Mouse (Mus musculus) macrophage (primary cell): ENCODE data around the gene Adgrg6. TPM values are rescaled to one million over a fixed set of nuclear protein-coding genes. Genes with fewer than 3 reads are reported as not detected.

Experiments used
- H3K27ac ChIP-seq: fragments of 350-480 bp; formaldehyde crosslinking; 2 replicates; pipeline ENCODE4 v1.9.0; 2021
- H3K36me3 ChIP-seq: fragments of 350-480 bp; formaldehyde crosslinking; 2 replicates; pipeline ENCODE4 v1.9.0; 2021; ENCODE audit errors: inconsistent target
- H3K4me3 ChIP-seq: fragments of 350-480 bp; formaldehyde crosslinking; 2 replicates; pipeline ENCODE4 v1.9.0; 2021; ENCODE audit errors: inconsistent target
- H3K79me2 ChIP-seq: fragments of 350-480 bp; formaldehyde crosslinking; 2 replicates; pipeline ENCODE4 v1.9.0; 2021; ENCODE audit errors: inconsistent target
- WGBS: methylation state at CpG from one replicate; pipeline ENCODE4 v1.1.7; 2026; ENCODE audit warnings: inconsistent platforms; ENCODE audit not compliant: missing documents; 5-methylcytosine and 5-hydroxymethylcytosine counted together
- polyA plus RNA-seq: library from polyadenylated mRNA; stranded (reverse); fragments of 250-400 nt; gene quantifications from 3 replicates; pipeline ENCODE4 v1.2.4, GENCODE M21; 2018; ENCODE audit warnings: inconsistent platforms

The Adgrg6 gene
- polyA plus RNA-seq, 1 experiment from 2014 or later = 2.7 TPM

- Histone ChIP-seq H3K79me2 (no peaks in the 10 kb centered on the region), H3K27ac (no peak overlapping the region)
- WGBS = 97% methylated on average over 5 of the region's 5 CpGs
Observed at GRCm38 (mm10) chr10:14385574-14385973, 159.9 kb downstream of the Adgrg6 start.

GRCm38 (mm10) chr10:14365065-14365589 lies 180.3 kb downstream of the Adgrg6 start:
- Histone ChIP-seq H3K79me2 (no peaks in the 10 kb centered on the region), H3K27ac (no peak overlapping the region)
- 89% methylated on average over 1 of the region's 1 CpGs for WGBS

More at GRCm38 (mm10) chr10:14385574-14385973, 159.9 kb downstream of the Adgrg6 start:
- Histone ChIP-seq H3K4me3 (no peak overlapping the region), H3K36me3 (no peaks in the 10 kb centered on the region)

GRCm38 (mm10) chr10:14363226-14363625 lies 182.2 kb downstream of the Adgrg6 start:
- no peak overlapping the region for H3K4me3 ChIP-seq
- no peaks in the 10 kb centered on the region for H3K79me2 ChIP-seq
- H3K36me3 ChIP-seq = no peaks in the 10 kb centered on the region
- WGBS = 100% methylated on average over 2 of the region's 2 CpGs
- no peak overlapping the region for H3K27ac ChIP-seq

More at GRCm38 (mm10) chr10:14365065-14365589, 180.3 kb downstream of the Adgrg6 start:
- Histone ChIP-seq H3K36me3 (no peaks in the 10 kb centered on the region), H3K4me3 (no peak overlapping the region)

- H3K27ac ChIP-seq = no peak overlapping the region
- H3K36me3 ChIP-seq = no peaks in the 10 kb centered on the region
- no peaks in the 10 kb centered on the region for H3K79me2 ChIP-seq
- 84% methylated on average over 3 of the region's 3 CpGs for WGBS
- H3K4me3 ChIP-seq = no peak overlapping the region
Observed at GRCm38 (mm10) chr10:14358271-14358670, 187.2 kb downstream of the Adgrg6 start.

Other genes with a start within 250 kb of the Adgrg6 start
- gene Vta1, start 159.9 kb upstream of the Adgrg6 start, polyA plus RNA-seq = 51.9 to 116 TPM (median 65.1 TPM) in 3 replicates
- not detected in 3 replicates for gene Nmbr, start 159.9 kb upstream of the Adgrg6 start, polyA plus RNA-seq
- gene Gje1, start 172.6 kb upstream of the Adgrg6 start, polyA plus RNA-seq = not detected in 3 replicates